Mouse (Mus musculus) CH12.LX (cell line): ENCODE data around the gene Zmynd10. TPM values are rescaled to one million over a fixed set of nuclear protein-coding genes. Genes with fewer than 3 reads are reported as not detected.

ENCODE experiments used
- DNase-seq: peaks from one replicate; pipeline ENCODE4 v3.0.0-alpha.2; 2013; ENCODE audit errors: extremely low read depth
- H3K27ac ChIP-seq: 2 replicates; pipeline ENCODE4 v1.5.1; 2012; ENCODE audit warnings: low read depth, mild to moderate bottlenecking, control low read depth, moderate library complexity; ENCODE audit not compliant: insufficient read depth
- H3K27me3 ChIP-seq: replicated peaks from 2 replicates; pipeline ENCODE3; 2012; ENCODE audit warnings: inconsistent platforms
- H3K36me3 ChIP-seq, 2 experiments: replicated peaks in 1 of 2; 2 replicates each; pipeline versions ENCODE3 to v1.6.1; 2012; ENCODE audit warnings: inconsistent platforms in 1 of 2, low read length in 1 of 2, mild to moderate bottlenecking in 1 of 2, mixed read lengths in 1 of 2, moderate library complexity in 1 of 2; ENCODE audit not compliant: control insufficient read depth in 1 of 2, insufficient read depth in 1 of 2
- H3K4me1 ChIP-seq, 2 experiments: 2 replicates each; pipeline ENCODE4 v1.6.1; 2012; ENCODE audit warnings: inconsistent platforms in 1 of 2, moderate library complexity in 1 of 2; ENCODE audit not compliant: insufficient read depth in 2 of 2, control insufficient read depth in 1 of 2
- H3K4me2 ChIP-seq: 2 replicates; pipeline ENCODE4 v1.6.1; 2012; ENCODE audit warnings: low read depth, mild to moderate bottlenecking, control low read depth; ENCODE audit not compliant: poor library complexity, insufficient read depth, severe bottlenecking
- H3K4me3 ChIP-seq, 3 experiments: fragments of 150-350 bp in 1 of 3; sonication (generic) in 1 of 3; replicated peaks in 1 of 3; 2 replicates each; pipeline versions ENCODE3 to v1.5.1; 2011 to 2012; ENCODE audit warnings: low read depth in 2 of 3, low read length in 2 of 3, mild to moderate bottlenecking in 2 of 3, moderate library complexity in 2 of 3, control low read depth in 1 of 3, improper control_type of control experiment in 1 of 3, inconsistent platforms in 1 of 3, mixed read lengths in 1 of 3; ENCODE audit not compliant: poor library complexity in 1 of 3
- H3K79me2 ChIP-seq: replicated peaks from 2 replicates; pipeline ENCODE4 v1.6.1; 2012; ENCODE audit warnings: mild to moderate bottlenecking, moderate library complexity; ENCODE audit not compliant: control insufficient read depth, poor library complexity, insufficient read depth, severe bottlenecking; ENCODE audit errors: extremely low read depth
- H3K9ac ChIP-seq: 2 replicates; pipeline ENCODE4 v1.6.1; 2012; ENCODE audit warnings: low read depth, mild to moderate bottlenecking, control low read depth, moderate library complexity; ENCODE audit not compliant: insufficient read depth
- H3K9me3 ChIP-seq: replicated peaks from 2 replicates; pipeline ENCODE3; 2012; ENCODE audit warnings: low read length, inconsistent platforms, mixed read lengths
- CHD1 ChIP-seq: IDR thresholded peaks from 2 replicates; pipeline ENCODE4 v1.6.1; 2012; ENCODE audit warnings: low read depth, low read length, improper control_type of control experiment, inconsistent platforms
- CHD2 ChIP-seq: IDR thresholded peaks from 2 replicates; pipeline ENCODE4 v1.6.1; 2011; ENCODE audit warnings: low read length, improper control_type of control experiment
- ETS1 ChIP-seq: conservative IDR thresholded peaks from 2 replicates; pipeline ENCODE4 v1.6.1; 2012; ENCODE audit warnings: low read depth, mild to moderate bottlenecking, inconsistent platforms, low read length, improper control_type of control experiment, moderate library complexity
- MEF2A ChIP-seq: IDR thresholded peaks from 2 replicates; pipeline ENCODE4 v1.6.1; 2014; ENCODE audit warnings: low read depth, mild to moderate bottlenecking, inconsistent platforms, low read length, improper control_type of control experiment, borderline replicate concordance
- MXI1 ChIP-seq: IDR thresholded peaks from 2 replicates; pipeline ENCODE4 v1.6.1; 2011; ENCODE audit warnings: mild to moderate bottlenecking, low read depth, low read length, improper control_type of control experiment
- POLR2AphosphoS2 ChIP-seq: IDR thresholded peaks from 2 replicates; pipeline ENCODE4 v1.6.1; 2011; ENCODE audit warnings: low read depth, low read length, improper control_type of control experiment
- RAD21 ChIP-seq: IDR thresholded peaks from 2 replicates; pipeline ENCODE4 v1.6.1; 2011; ENCODE audit warnings: low read depth, mild to moderate bottlenecking, low read length, improper control_type of control experiment, moderate library complexity
- SIN3A ChIP-seq: IDR thresholded peaks from 2 replicates; pipeline ENCODE4 v1.6.1; 2012; ENCODE audit warnings: low read length, improper control_type of control experiment, inconsistent platforms
- SMC3 ChIP-seq: IDR thresholded peaks from 2 replicates; pipeline ENCODE4 v1.6.1; 2011; ENCODE audit warnings: low read depth, low read length, improper control_type of control experiment
- TBP ChIP-seq: conservative IDR thresholded peaks from 2 replicates; pipeline ENCODE4 v1.6.1; 2011; ENCODE audit warnings: low read depth, low read length, improper control_type of control experiment
- ZKSCAN1 ChIP-seq: IDR thresholded peaks from 2 replicates; pipeline ENCODE4 v1.6.1; 2012; ENCODE audit warnings: low read depth, inconsistent platforms, low read length, improper control_type of control experiment, borderline replicate concordance
- ZNF384 ChIP-seq: IDR thresholded peaks from 2 replicates; pipeline ENCODE4 v1.6.1; 2012; ENCODE audit warnings: low read depth, low read length, improper control_type of control experiment, inconsistent platforms
- dilution Hi-C: fragments of 300-500 bp; cut with MboI; formaldehyde crosslinking; loops from 2 replicates; pipeline ENCODE4 v1.14.3; 2020; ENCODE audit warnings: low sequenced_read_pairs; ENCODE audit not compliant: extremely low pct_unique_long_range_greater_than_20kb, extremely low pct_ligation_motif_present
- in situ Hi-C: fragments of 300-500 bp; cut with MboI; formaldehyde crosslinking; loops from 3 replicates; pipeline ENCODE4 v1.14.3; 2019; ENCODE audit warnings: low sequenced_read_pairs, low pct_ligation_motif_present, low pct_unique_long_range_greater_than_20kb, mixed read lengths
- polyA plus RNA-seq: library from polyadenylated mRNA; unstranded; fragments of >175 nt; gene quantifications from 2 replicates; pipeline ENCODE4 v1.2.1, GENCODE M21; 2012; ENCODE audit warnings: low read depth; ENCODE audit not compliant: insufficient read length
- total RNA-seq, 2 experiments: library from RNA; depleted of rRNA; stranded (reverse); fragments of 300-350 nt in 1 of 2; fragments of >200 nt in 1 of 2; gene quantifications; 2 replicates each; pipeline ENCODE4 v1.2.3; 2012 to 2014

The Zmynd10 gene
- total and polyA plus RNA-seq, 3 experiments = 0.34 to 0.63 TPM; not detected in 1

GRCm38 (mm10) chr9:107555031-107555457 is 7.9 kb downstream of the Zmynd10 start:
- H3K79me2 ChIP-seq = peaks cover 29% of the 10 kb centered on the region
- H3K27me3 ChIP-seq = no peaks in the 10 kb centered on the region
- no peak for TF ChIP-seq RAD21
- TF ChIP-seq ETS1 = no peak
- TF ChIP-seq MXI1 = no peak
- TF ChIP-seq SIN3A = 0 out of 2 replicates have a peak, but pooled peaks have one; percentile 8
- TF ChIP-seq ZKSCAN1 = no peak
- TF ChIP-seq ZNF384 = no peak
- TF ChIP-seq, all 38 proteins: peak for 1
- peak overlapping the region; percentile 82 for H3K27ac ChIP-seq
- H3K4me1 ChIP-seq = peaks cover 10 to 30% of the 10 kb centered on the region in 2 experiments
- peaks cover 32 to 53% of the 10 kb centered on the region in 2 experiments for H3K36me3 ChIP-seq
- no peaks in the 10 kb centered on the region for H3K9me3 ChIP-seq
- in situ Hi-C loops = no loop called here
- H3K4me2 ChIP-seq = peak overlapping the region; percentile 90; the same call in 1 of the 2 replicates
- dilution Hi-C loops = no loop called here
- H3K9ac ChIP-seq = peak overlapping the region; percentile 77
- no peak for DNase-seq
- H3K4me3 ChIP-seq = peak overlapping the region; percentile 69 to 91 (median 83)

GRCm38 (mm10) chr9:107555701-107556100 is 8.6 kb downstream of the Zmynd10 start:
- Histone ChIP-seq H3K27me3 (no peaks in the 10 kb centered on the region), H3K36me3 (peaks cover 32 to 58% of the 10 kb centered on the region in 2 experiments), H3K9me3 (no peaks in the 10 kb centered on the region), H3K9ac (peak overlapping the region; percentile 77), H3K4me2 (peak overlapping the region; percentile 90), H3K79me2 (peaks cover 29% of the 10 kb centered on the region), H3K4me3 (peak overlapping the region; percentile 69 to 91 (median 83)), H3K27ac (no peak overlapping the region), H3K4me1 (peaks cover 10 to 27% of the 10 kb centered on the region in 2 experiments)
- TF ChIP-seq CHD2 (no peak), POLR2AphosphoS2 (no peak)
- in situ Hi-C loops = no loop called here
- dilution Hi-C loops = no loop called here
- no peak for DNase-seq

- Histone ChIP-seq H3K36me3 (peaks cover 36 to 58% of the 10 kb centered on the region in 2 experiments), H3K79me2 (peaks cover 29% of the 10 kb centered on the region), H3K27me3 (no peaks in the 10 kb centered on the region), H3K4me1 (peaks cover 10 to 22% of the 10 kb centered on the region in 2 experiments), H3K4me2 (peak overlapping the region; percentile 90), H3K9me3 (no peaks in the 10 kb centered on the region), H3K27ac (no peak overlapping the region), H3K4me3 (peak overlapping the region in 1 of 3 experiments; percentile 91), H3K9ac (peak overlapping the region; percentile 77; the same call in 1 of the 2 replicates)
- dilution Hi-C loops = no loop called here
- in situ Hi-C loops = no loop called here
- DNase-seq = no peak
- no peak for TF ChIP-seq SIN3A
- TF ChIP-seq CHD1 = no peak
- TF ChIP-seq MEF2A = no peak
- no peak for TF ChIP-seq TBP
- no peak for TF ChIP-seq RAD21
- TF ChIP-seq SMC3 = no peak
These were observed 9.2 kb downstream of the Zmynd10 start for GRCm38 (mm10) chr9:107556346-107556745.
